ENCODE assay signal across 8 mouse cellular contexts in the genomic region with DNA sequence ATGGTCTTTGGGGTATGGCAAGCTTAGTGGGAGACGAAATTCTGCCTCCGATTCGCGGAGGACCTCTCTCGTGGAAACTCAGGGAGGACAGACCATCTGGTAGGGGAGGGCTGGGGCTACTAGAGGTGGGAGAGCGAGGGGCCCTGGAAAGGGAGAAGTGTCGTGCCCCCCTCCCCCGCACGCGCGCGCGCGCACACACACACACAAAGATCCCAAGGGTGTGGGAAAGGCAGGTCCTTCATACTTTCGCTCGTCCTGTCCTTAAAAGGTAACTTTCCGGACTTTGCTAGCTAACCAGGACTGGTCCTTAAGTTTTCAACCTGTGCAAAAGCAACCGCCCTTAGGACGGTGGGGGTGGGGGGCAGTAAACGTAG.
DNase-seq lines count a peak whose midpoint lies in the region; ATAC-seq and TF ChIP-seq lines count a peak whose summit lies in the region.

No protein-coding gene starts in this region.

- no peaks in the 10 kb centered on the region for H3K36me3 ChIP-seq in kidney, embryonic 14.5 days (ENCODE audit: control insufficient read depth, insufficient read depth, low read length)
- H3K36me3 ChIP-seq in heart, postnatal 0 days (replicated peaks; ENCODE audit: control insufficient read depth, insufficient read depth, low read length), result no peaks in the 10 kb centered on the region
- H3K36me3 ChIP-seq in liver, embryonic 12.5 days, result no peaks in the 10 kb centered on the region
- no peaks in the 10 kb centered on the region for H3K36me3 ChIP-seq in stomach, embryonic 16.5 days (ENCODE audit: control insufficient read depth, insufficient read depth, low read length)

- H3K4me2 ChIP-seq in kidney, embryonic 14.5 days (replicated peaks; ENCODE audit: low read depth, low read length), result peak overlapping the region; percentile 99
- H3K4me2 ChIP-seq in heart, postnatal 0 days (ENCODE audit: low read depth, low read length), result peak overlapping the region; percentile 84
- H3K4me2 ChIP-seq in liver, embryonic 12.5 days, result peak overlapping the region; percentile 77
- H3K4me2 ChIP-seq in stomach, embryonic 16.5 days (ENCODE audit: low read depth, low read length), result peak overlapping the region; percentile 99

- TF ChIP-seq CTCF in cortical plate, adult 2 months (IDR thresholded peaks at IDR 0.05; ENCODE audit: extremely low read depth, insufficient read depth, low read length), result no peak
- no peak for TF ChIP-seq CTCF in heart, postnatal 0 days (IDR thresholded peaks at IDR 0.05; ENCODE audit: low read depth)

- peak overlapping the region; percentile 57 for H3K4me3 ChIP-seq in kidney, embryonic 14.5 days (ENCODE audit: low read length)
- peak overlapping the region; percentile 51 for H3K4me3 ChIP-seq in cortical plate, adult 2 months (ENCODE audit: insufficient read depth, low read length)
- peak overlapping the region; percentile 57 for H3K4me3 ChIP-seq in heart, postnatal 0 days (ENCODE audit: low read depth, low read length)
- H3K4me3 ChIP-seq in liver, embryonic 12.5 days, result peak overlapping the region; percentile 54
- peak overlapping the region; percentile 68 for H3K4me3 ChIP-seq in stomach, embryonic 16.5 days (replicated peaks; ENCODE audit: low read length)

- DNase-seq in kidney, postnatal 10 days, result no peak
- DNase-seq in heart, postnatal 0 days (ENCODE audit: low spot score), result no peak
- DNase-seq in ovary, postnatal 14 days (ENCODE audit: low spot score), result no peak
- no peak for DNase-seq in adipocyte (ENCODE audit: low spot score)

- peak; percentile 34 for ATAC-seq in kidney, embryonic 14.5 days (ENCODE audit: low FRiP score, low TSS enrichment)
- peak; percentile 52; the same call in 1 of the 2 replicates for ATAC-seq in heart, postnatal 0 days (ENCODE audit: insufficient read depth, low read depth)
- ATAC-seq in liver, embryonic 12.5 days, result no peak
- ATAC-seq in stomach, embryonic 16.5 days (ENCODE audit: insufficient read depth, low FRiP score), result peak; percentile 63

- under 1% methylated on average over 20 of the region's 20 CpGs for WGBS in kidney, embryonic 14.5 days
- WGBS in heart, postnatal 0 days, result under 1% methylated on average over 13 of the region's 20 CpGs
- WGBS in liver, embryonic 12.5 days (ENCODE audit: insufficient replicate concordance), result under 1% methylated on average over 20 of the region's 20 CpGs
- WGBS in stomach, embryonic 16.5 days, result 1% methylated on average over 20 of the region's 20 CpGs

- H3K9me3 ChIP-seq in kidney, embryonic 14.5 days (ENCODE audit: control insufficient read depth, low read length), result no peaks in the 10 kb centered on the region
- H3K9me3 ChIP-seq in heart, postnatal 0 days (replicated peaks; ENCODE audit: control insufficient read depth, low read length), result no peaks in the 10 kb centered on the region
- H3K9me3 ChIP-seq in liver, embryonic 12.5 days (replicated peaks), result no peaks in the 10 kb centered on the region
- no peaks in the 10 kb centered on the region for H3K9me3 ChIP-seq in stomach, embryonic 16.5 days (replicated peaks; ENCODE audit: control insufficient read depth, low read length)

- H3K27ac ChIP-seq in kidney, embryonic 14.5 days (ENCODE audit: low read depth, low read length), result no peak overlapping the region
- no peak overlapping the region for H3K27ac ChIP-seq in cortical plate, adult 2 months (ENCODE audit: insufficient read depth, low read length)
- no peak overlapping the region for H3K27ac ChIP-seq in heart, postnatal 0 days (ENCODE audit: low read depth)
- no peak overlapping the region for H3K27ac ChIP-seq in liver, embryonic 12.5 days
- H3K27ac ChIP-seq in stomach, embryonic 16.5 days (ENCODE audit: low read length), result no peak overlapping the region

- TF ChIP-seq POLR2A in cortical plate, adult 2 months (IDR thresholded peaks at IDR 0.05; ENCODE audit: extremely low read depth, insufficient read depth, low read length), result no peak

- peaks cover 5% of the 10 kb centered on the region; the same call in 1 of the 2 replicates for H3K4me1 ChIP-seq in kidney, embryonic 14.5 days (ENCODE audit: control insufficient read depth, insufficient read depth, low read length)
- peaks cover 2% of the 10 kb centered on the region; the same call in 1 of the 2 replicates for H3K4me1 ChIP-seq in cortical plate, adult 2 months (ENCODE audit: control insufficient read depth, insufficient read depth, low read length)
- 0 out of 2 replicates have a peak, but pooled peaks cover 5% of the 10 kb centered on the region for H3K4me1 ChIP-seq in heart, postnatal 0 days (ENCODE audit: control insufficient read depth, insufficient read depth)
- H3K4me1 ChIP-seq in liver, embryonic 12.5 days, result no peaks in the 10 kb centered on the region
- H3K4me1 ChIP-seq in stomach, embryonic 16.5 days (ENCODE audit: control insufficient read depth, insufficient read depth, low read length), result peaks cover 12% of the 10 kb centered on the region

- 0 out of 2 replicates have a peak overlapping the region, but pooled peaks have one; percentile 48 for H3K9ac ChIP-seq in kidney, embryonic 14.5 days (ENCODE audit: low read depth, low read length)
- peak overlapping the region; percentile 18; the same call in 1 of the 2 replicates for H3K9ac ChIP-seq in heart, postnatal 0 days (replicated peaks; ENCODE audit: low read depth, low read length)
- no peak overlapping the region for H3K9ac ChIP-seq in liver, embryonic 12.5 days
- H3K9ac ChIP-seq in stomach, embryonic 16.5 days (ENCODE audit: low read length), result peak overlapping the region; percentile 68

- TF ChIP-seq EP300 in heart, postnatal 0 days (IDR thresholded peaks at IDR 0.05; ENCODE audit: low read depth), result no peak

- peaks cover 20% of the 10 kb centered on the region for H3K27me3 ChIP-seq in kidney, embryonic 14.5 days (ENCODE audit: control insufficient read depth, insufficient read depth, low read length)
- peaks cover 28% of the 10 kb centered on the region for H3K27me3 ChIP-seq in heart, postnatal 0 days (ENCODE audit: control insufficient read depth, insufficient read depth, low read length)
- peaks cover 52% of the 10 kb centered on the region for H3K27me3 ChIP-seq in liver, embryonic 12.5 days (replicated peaks)
- H3K27me3 ChIP-seq in stomach, embryonic 16.5 days (ENCODE audit: control insufficient read depth, insufficient read depth, low read length), result peaks cover 27% of the 10 kb centered on the region
